Mouse (Mus musculus) spleen, postnatal 36 days (tissue): ENCODE data around the gene Praf2.

Source experiments
- DNase-seq, 2 experiments: peaks; one replicate each; pipeline ENCODE4 v3.0.0; 2022; ENCODE audit warnings: low spot score in 2 of 2, mixed read lengths in 1 of 2

The Praf2 gene

GRCm38 (mm10) chrX:7778450-7779244 is 50.4 kb downstream of the Praf2 start:
- DNase-seq, result peak in 1 of 2 experiments; percentile 38

- DNase-seq, result no peak
Measured at GRCm38 (mm10) chrX:7779294-7779693, 51.1 kb downstream of the Praf2 start.
